Mouse (Mus musculus) kidney, embryonic 16.5 days (tissue): ENCODE results near the gene Ptgfrn. TPM values are rescaled to one million over a fixed set of nuclear protein-coding genes. Genes with fewer than 3 reads are reported as not detected.

Experiments used
- ATAC-seq: fragments of 200-750 bp; cut with Nextera tagmentation; 2 replicates; pipeline ENCODE4 v1.8.0; 2017; ENCODE audit warnings: moderate TSS enrichment; ENCODE audit not compliant: low FRiP score, low TSS enrichment
- H3K27ac ChIP-seq: fragments of 300-500 bp; sonication (generic); 2 replicates; pipeline ENCODE4 v1.5.1; 2014; ENCODE audit warnings: low read length
- H3K27me3 ChIP-seq: fragments of 300-500 bp; sonication (generic); 2 replicates; pipeline ENCODE4 v1.6.1; 2014; ENCODE audit warnings: low read length, control low read depth, mixed read lengths; ENCODE audit not compliant: insufficient read depth
- H3K36me3 ChIP-seq: fragments of 300-500 bp; sonication (generic); 2 replicates; pipeline ENCODE4 v1.6.1; 2014; ENCODE audit warnings: low read length, control low read depth, mixed read lengths; ENCODE audit not compliant: insufficient read depth
- H3K4me1 ChIP-seq: fragments of 300-500 bp; sonication (generic); 2 replicates; pipeline ENCODE4 v1.6.1; 2014; ENCODE audit warnings: low read length, control low read depth, mixed read lengths; ENCODE audit not compliant: insufficient read depth
- H3K4me2 ChIP-seq: fragments of 300-500 bp; sonication (generic); replicated peaks from 2 replicates; pipeline ENCODE4 v1.6.1; 2014; ENCODE audit warnings: low read depth, low read length
- H3K4me3 ChIP-seq: fragments of 300-500 bp; sonication (generic); 2 replicates; pipeline ENCODE4 v1.5.1; 2014; ENCODE audit warnings: mild to moderate bottlenecking, low read length
- H3K9ac ChIP-seq: fragments of 300-500 bp; sonication (generic); replicated peaks from 2 replicates; pipeline ENCODE4 v1.6.1; 2014; ENCODE audit warnings: low read length
- H3K9me3 ChIP-seq: fragments of 300-500 bp; sonication (generic); 2 replicates; pipeline ENCODE4 v1.6.1; 2016; ENCODE audit warnings: low read length, control low read depth
- WGBS: fragments of 180-500 bp; shearing (Covaris S2); extraction: QIAGEN DNeasy Blood & Tissue Kit; methylation state at CpG from one replicate; pipeline ENCODE4 v1.1.7; 2014; 5-methylcytosine and 5-hydroxymethylcytosine counted together
- polyA plus RNA-seq: library from polyadenylated mRNA; unstranded; fragments of >200 nt; fragmentation: Nextera tagmentation; extraction: Ambion mirVana; gene quantifications from 2 replicates; pipeline ENCODE4 v1.2.1, GENCODE M21; 2015

Gene Ptgfrn
- polyA plus RNA-seq, 1 experiment from 2014 or later: 2.1 TPM

GRCm38 (mm10) chr3:101108282-101108681, 1.8 kb downstream of the Ptgfrn start:
- H3K36me3 ChIP-seq: no peaks in the 10 kb centered on the region
- H3K27ac ChIP-seq: no peak overlapping the region
- no peak overlapping the region for H3K4me3 ChIP-seq
- no peaks in the 10 kb centered on the region for H3K9me3 ChIP-seq
- H3K9ac ChIP-seq: no peak overlapping the region
- H3K27me3 ChIP-seq: no peaks in the 10 kb centered on the region
- no peak overlapping the region for H3K4me2 ChIP-seq
- 50% methylated on average over 3 of the region's 3 CpGs for WGBS
- peaks cover 31% of the 10 kb centered on the region for H3K4me1 ChIP-seq
- ATAC-seq: no peak

GRCm38 (mm10) chr3:101106326-101106725, 3.8 kb downstream of the Ptgfrn start:
- Histone ChIP-seq H3K27ac (no peak overlapping the region), H3K4me1 (peaks cover 25% of the 10 kb centered on the region), H3K9me3 (no peaks in the 10 kb centered on the region), H3K27me3 (no peaks in the 10 kb centered on the region), H3K36me3 (no peaks in the 10 kb centered on the region), H3K4me3 (no peak overlapping the region), H3K4me2 (no peak overlapping the region), H3K9ac (no peak overlapping the region)
- ATAC-seq: no peak
- 91% methylated on average over 3 of the region's 3 CpGs for WGBS

- H3K27ac ChIP-seq: no peak overlapping the region
- H3K9me3 ChIP-seq: no peaks in the 10 kb centered on the region
- no peak overlapping the region for H3K4me3 ChIP-seq
- 70% methylated on average over 11 of the region's 11 CpGs for WGBS
- no peaks in the 10 kb centered on the region for H3K27me3 ChIP-seq
- no peak for ATAC-seq
- H3K4me1 ChIP-seq: peaks cover 17% of the 10 kb centered on the region
- no peak overlapping the region for H3K4me2 ChIP-seq
- H3K9ac ChIP-seq: no peak overlapping the region
- H3K36me3 ChIP-seq: no peaks in the 10 kb centered on the region
Observed at GRCm38 (mm10) chr3:101105486-101105885, 4.6 kb downstream of the Ptgfrn start.

GRCm38 (mm10) chr3:101104883-101105282, 5.2 kb downstream of the Ptgfrn start:
- Histone ChIP-seq H3K4me2 (no peak overlapping the region), H3K4me3 (no peak overlapping the region), H3K36me3 (no peaks in the 10 kb centered on the region), H3K9ac (no peak overlapping the region), H3K27me3 (no peaks in the 10 kb centered on the region), H3K4me1 (peaks cover 17% of the 10 kb centered on the region), H3K27ac (no peak overlapping the region), H3K9me3 (no peaks in the 10 kb centered on the region)
- ATAC-seq: no peak
- WGBS: 83% methylated on average over 9 of the region's 9 CpGs

GRCm38 (mm10) chr3:101103770-101104169, 6.3 kb downstream of the Ptgfrn start:
- Histone ChIP-seq H3K9me3 (no peaks in the 10 kb centered on the region), H3K27ac (no peak overlapping the region), H3K9ac (no peak overlapping the region), H3K36me3 (no peaks in the 10 kb centered on the region), H3K4me2 (no peak overlapping the region), H3K4me1 (peaks cover 10% of the 10 kb centered on the region), H3K27me3 (no peaks in the 10 kb centered on the region), H3K4me3 (no peak overlapping the region)
- no peak for ATAC-seq
- 79% methylated on average over 9 of the region's 9 CpGs for WGBS

GRCm38 (mm10) chr3:101102106-101102505, 8.0 kb downstream of the Ptgfrn start:
- H3K27ac ChIP-seq: no peak overlapping the region
- H3K4me3 ChIP-seq: no peak overlapping the region
- H3K9me3 ChIP-seq: no peaks in the 10 kb centered on the region
- WGBS: 87% methylated on average over 7 of the region's 7 CpGs
- no peaks in the 10 kb centered on the region for H3K36me3 ChIP-seq
- no peak overlapping the region for H3K4me2 ChIP-seq
- H3K27me3 ChIP-seq: no peaks in the 10 kb centered on the region
- no peak overlapping the region for H3K9ac ChIP-seq
- ATAC-seq: no peak
- H3K4me1 ChIP-seq: peaks cover 4% of the 10 kb centered on the region; the same call in 1 of the 2 replicates

- WGBS: 95% methylated on average over 7 of the region's 7 CpGs
- Histone ChIP-seq H3K27me3 (no peaks in the 10 kb centered on the region), H3K4me2 (no peak overlapping the region), H3K36me3 (no peaks in the 10 kb centered on the region), H3K4me1 (peaks cover 4% of the 10 kb centered on the region; the same call in 1 of the 2 replicates), H3K9ac (no peak overlapping the region), H3K9me3 (no peaks in the 10 kb centered on the region), H3K27ac (no peak overlapping the region), H3K4me3 (no peak overlapping the region)
- no peak for ATAC-seq
Observed at GRCm38 (mm10) chr3:101101184-101101583, 8.9 kb downstream of the Ptgfrn start.

GRCm38 (mm10) chr3:101099701-101100357, 10.2 kb downstream of the Ptgfrn start:
- H3K9ac ChIP-seq: no peak overlapping the region
- no peaks in the 10 kb centered on the region for H3K27me3 ChIP-seq
- H3K4me3 ChIP-seq: no peak overlapping the region

GRCm38 (mm10) chr3:101098073-101098472, 12.0 kb downstream of the Ptgfrn start:
- ATAC-seq: 0 out of 2 replicates have a peak, but pooled peaks have one; percentile 27
- Histone ChIP-seq H3K27ac (no peak overlapping the region), H3K27me3 (no peaks in the 10 kb centered on the region), H3K4me2 (no peak overlapping the region), H3K9ac (no peak overlapping the region), H3K36me3 (no peaks in the 10 kb centered on the region), H3K9me3 (no peaks in the 10 kb centered on the region), H3K4me1 (0 out of 2 replicates have a peak, but pooled peaks cover 6% of the 10 kb centered on the region), H3K4me3 (no peak overlapping the region)
- 54% methylated on average over 4 of the region's 4 CpGs for WGBS

More at GRCm38 (mm10) chr3:101099701-101100357, 10.2 kb downstream of the Ptgfrn start:
- Histone ChIP-seq H3K9me3 (no peaks in the 10 kb centered on the region), H3K4me1 (peaks cover 9% of the 10 kb centered on the region; the same call in 1 of the 2 replicates), H3K36me3 (no peaks in the 10 kb centered on the region), H3K27ac (no peak overlapping the region), H3K4me2 (no peak overlapping the region)
- WGBS: 64% methylated on average over 9 of the region's 9 CpGs
- no peak for ATAC-seq

GRCm38 (mm10) chr3:101097146-101097800, 12.8 kb downstream of the Ptgfrn start:
- Histone ChIP-seq H3K27me3 (no peaks in the 10 kb centered on the region), H3K4me1 (0 out of 2 replicates have a peak, but pooled peaks cover 6% of the 10 kb centered on the region), H3K36me3 (no peaks in the 10 kb centered on the region), H3K4me2 (no peak overlapping the region), H3K9ac (no peak overlapping the region), H3K9me3 (no peaks in the 10 kb centered on the region), H3K27ac (no peak overlapping the region), H3K4me3 (no peak overlapping the region)
- no peak for ATAC-seq
- 69% methylated on average over 9 of the region's 9 CpGs for WGBS
